1 mouse cellular context compared by ENCODE assay signal in the genomic region with DNA sequence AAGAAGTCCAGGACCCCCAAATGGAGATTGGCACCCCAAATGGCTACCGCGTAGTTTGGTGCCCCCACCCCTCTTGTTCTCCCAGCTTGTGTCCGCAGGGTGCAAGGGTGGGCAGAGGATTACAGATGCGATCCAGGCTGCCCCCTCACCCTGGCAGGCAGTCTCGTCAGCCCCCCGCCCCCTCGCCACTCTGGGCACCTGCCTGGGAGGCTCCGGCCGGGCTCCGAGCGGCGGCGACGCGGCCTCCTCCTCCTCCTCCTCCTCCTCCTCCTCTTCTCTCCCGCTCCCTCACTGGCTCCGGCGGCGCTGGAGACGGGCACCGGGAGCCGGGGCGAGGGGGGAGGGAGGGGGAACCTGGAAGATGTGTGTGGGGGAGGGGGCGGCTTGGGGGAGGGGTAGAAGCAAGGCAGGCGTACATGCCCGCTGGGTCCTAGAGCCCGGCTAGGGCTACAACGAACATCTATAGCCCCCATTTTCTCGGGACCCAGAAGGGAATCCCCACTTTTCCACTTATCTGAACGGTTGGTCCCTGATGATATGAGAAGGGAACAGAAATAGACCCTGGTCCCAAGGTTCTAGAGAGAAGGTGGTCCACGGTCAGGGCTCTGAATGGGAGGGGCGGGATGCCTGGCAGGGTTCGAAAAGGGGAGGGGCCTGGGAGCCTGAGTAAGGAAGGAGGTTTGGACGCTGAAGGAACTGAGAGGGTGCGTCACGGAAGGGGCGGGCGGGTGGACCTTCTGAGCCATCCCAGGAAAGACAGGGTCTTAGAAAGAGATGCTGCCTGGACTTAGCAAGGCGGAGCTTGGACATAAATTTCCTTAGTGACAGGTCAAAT.
TF ChIP-seq lines count a peak whose summit lies in the region.

No protein-coding gene starts in this region.

TF ChIP-seq in CH12.LX, 34 proteins besides CTCF, POLR2A, EP300 and RAD21:
- TF ChIP-seq MEF2A (IDR thresholded peaks at IDR 0.05; ENCODE audit: borderline replicate concordance, low read depth, low read length): peak; percentile 42; the same call in 1 of the 2 replicates
- TF ChIP-seq UBTF (IDR thresholded peaks at IDR 0.05; ENCODE audit: low read depth, low read length): no peak
- 0 out of 2 replicates have a peak, but pooled peaks have one; percentile 19 for TF ChIP-seq ZMIZ1 (IDR thresholded peaks at IDR 0.05; ENCODE audit: low read depth, low read length)
- no peak for TF ChIP-seq ETS1 (conservative IDR thresholded peaks at IDR 0.05; ENCODE audit: low read depth, low read length)
- TF ChIP-seq ELF1 (IDR thresholded peaks at IDR 0.05; ENCODE audit: low read depth, low read length): peak; percentile 70
- TF ChIP-seq SMC3 (IDR thresholded peaks at IDR 0.05; ENCODE audit: low read depth, low read length): no peak
- TF ChIP-seq ZNF384 (IDR thresholded peaks at IDR 0.05; ENCODE audit: low read depth, low read length): no peak
- no peak for TF ChIP-seq ZKSCAN1 (IDR thresholded peaks at IDR 0.05; ENCODE audit: borderline replicate concordance, low read depth, low read length)
- no peak for TF ChIP-seq RCOR1 (conservative IDR thresholded peaks at IDR 0.05; ENCODE audit: low read depth, low read length)
- no peak for TF ChIP-seq E2F4 (IDR thresholded peaks at IDR 0.05; ENCODE audit: insufficient replicate concordance, low read depth, low read length)
- no peak for TF ChIP-seq MAX (IDR thresholded peaks at IDR 0.05; ENCODE audit: low read length)
- no peak for TF ChIP-seq JUN (IDR thresholded peaks at IDR 0.05; ENCODE audit: insufficient read depth, low read depth, low read length)
- no peak for TF ChIP-seq TBP (conservative IDR thresholded peaks at IDR 0.05; ENCODE audit: low read depth, low read length)
- no peak for TF ChIP-seq MAFK (IDR thresholded peaks at IDR 0.05; ENCODE audit: insufficient replicate concordance, low read length)
- no peak for TF ChIP-seq JUND (conservative IDR thresholded peaks at IDR 0.05; ENCODE audit: low read depth, low read length)
- TF ChIP-seq CHD1 (IDR thresholded peaks at IDR 0.05; ENCODE audit: low read depth, low read length): no peak
- no peak for TF ChIP-seq KAT2A (IDR thresholded peaks at IDR 0.05; ENCODE audit: insufficient replicate concordance, low read length)
- no peak for TF ChIP-seq USF2 (conservative IDR thresholded peaks at IDR 0.05; ENCODE audit: low read depth, low read length)
- TF ChIP-seq MXI1 (IDR thresholded peaks at IDR 0.05; ENCODE audit: low read depth, low read length): no peak
- peak; percentile 58; the same call in 1 of the 2 replicates for TF ChIP-seq SIN3A (IDR thresholded peaks at IDR 0.05; ENCODE audit: low read length)
- no peak for TF ChIP-seq MYC (IDR thresholded peaks at IDR 0.05; ENCODE audit: low read depth, low read length)
- TF ChIP-seq BHLHE40 (IDR thresholded peaks at IDR 0.05; ENCODE audit: low read depth, low read length): peak; percentile 39
- TF ChIP-seq HCFC1 (IDR thresholded peaks at IDR 0.05; ENCODE audit: low read depth, low read length): peak; percentile 62
- no peak for TF ChIP-seq PAX5 (IDR thresholded peaks at IDR 0.05; ENCODE audit: low read length)
- TF ChIP-seq USF1 (IDR thresholded peaks at IDR 0.05; ENCODE audit: low read depth, low read length): no peak
- no peak; the same call in 1 of the 2 replicates for TF ChIP-seq TCF12 (IDR thresholded peaks at IDR 0.05; ENCODE audit: low read depth, low read length)
- TF ChIP-seq IRF4 (IDR thresholded peaks at IDR 0.05; ENCODE audit: low read depth, low read length): no peak; the same call in 1 of the 2 replicates
- TF ChIP-seq POLR2AphosphoS2 (IDR thresholded peaks at IDR 0.05; ENCODE audit: low read depth, low read length): no peak
- no peak for TF ChIP-seq GABPA (IDR thresholded peaks at IDR 0.05; ENCODE audit: insufficient replicate concordance, low read depth, low read length)
- 0 out of 2 replicates have a peak, but pooled peaks have one; percentile 12 for TF ChIP-seq NRF1 (IDR thresholded peaks at IDR 0.05; ENCODE audit: low read depth, low read length)
- TF ChIP-seq MAZ (IDR thresholded peaks at IDR 0.05; ENCODE audit: low read depth, low read length): peak; percentile 89
- TF ChIP-seq CHD2 (IDR thresholded peaks at IDR 0.05; ENCODE audit: low read length): peak; percentile 96
- TF ChIP-seq NELFE (IDR thresholded peaks at IDR 0.05; ENCODE audit: low read depth, low read length): no peak
- no peak for TF ChIP-seq ZC3H11A (IDR thresholded peaks at IDR 0.05; ENCODE audit: low read depth, low read length)
